8 mouse cellular contexts compared by ENCODE assay signal in the genomic region with DNA sequence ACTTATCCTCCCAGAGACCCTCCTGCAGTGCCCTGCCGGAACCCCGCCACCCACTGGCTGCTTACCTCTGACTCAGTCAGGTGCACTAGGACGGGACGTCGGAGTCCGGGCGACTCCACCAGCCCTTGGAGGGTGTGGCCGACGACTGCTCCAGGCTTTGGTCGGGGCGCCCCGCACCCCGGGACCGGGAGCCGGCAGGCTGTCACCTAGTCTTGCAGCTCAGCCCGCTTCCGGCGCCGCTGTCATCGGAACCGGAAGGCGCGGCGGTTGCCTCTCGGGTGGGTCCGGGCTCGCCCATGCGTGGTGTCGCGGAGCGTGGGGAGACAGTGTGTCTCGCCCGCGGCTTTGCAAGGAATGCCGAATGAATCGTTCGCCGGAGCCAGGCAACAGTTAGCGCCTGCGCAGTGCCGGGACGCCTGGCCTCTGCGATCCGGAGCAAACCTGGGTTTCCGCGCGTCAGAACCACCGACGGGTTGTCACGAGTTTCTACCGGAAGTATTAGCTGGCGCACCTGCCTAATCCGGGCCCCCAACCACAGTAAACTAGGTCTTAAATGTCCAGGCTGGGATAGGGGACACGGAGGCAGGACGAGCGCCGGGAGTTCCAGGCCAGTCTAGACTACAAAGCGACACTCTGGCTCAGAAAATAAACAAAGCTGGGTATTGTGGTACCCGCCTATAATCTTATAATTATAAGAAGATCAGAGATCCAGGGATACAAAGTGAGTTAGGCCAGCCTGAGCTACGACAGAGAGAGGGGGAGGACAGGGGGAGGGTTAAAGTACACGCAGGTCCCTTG. TPM values are rescaled to one million over a fixed set of nuclear protein-coding genes. Genes with fewer than 3 reads are reported as not detected.
DNase-seq lines count a peak whose midpoint lies in the region; ATAC-seq lines count a peak whose summit lies in the region.

Gene Rmnd5b (minus strand): TSS at position 372 of the 798 bp plus-strand sequence.

- H3K36me3 ChIP-seq in megakaryocyte, embryonic 14.5 days (replicated peaks; ENCODE audit: low read length), result peaks cover 22% of the 10 kb centered on the region

- H3K4me1 ChIP-seq in megakaryocyte, embryonic 14.5 days, result peaks cover 68% of the 10 kb centered on the region

- intact Hi-C loops in gastrocnemius, postnatal 14 days (cut with DNase I; ENCODE audit: low total_unique reads), result no loop called here

- peak; percentile 86 to 88 for DNase-seq in adrenal gland, adult 18-20 months (ENCODE audit: low spot score in 2 of 2)
- peak; percentile 86 for DNase-seq in embryo, embryonic 10.5 days (ENCODE audit: low spot score)
- DNase-seq in gastrocnemius, postnatal 14 days, result peak; percentile 91
- peak; percentile 90 to 94 for DNase-seq in left cerebral cortex, adult 9 months (ENCODE audit: low spot score in 2 of 2)
- DNase-seq in right cerebral cortex, postnatal 10 days (ENCODE audit: low spot score in 2 of 2), result peak; percentile 97
- DNase-seq in urinary bladder, postnatal 14 days (ENCODE audit: low spot score), result peak; percentile 91

- H3K9me3 ChIP-seq in megakaryocyte, embryonic 14.5 days, result no peaks in the 10 kb centered on the region

- peak within 1 kb of the TSS; percentile 95 for H3K4me3 ChIP-seq in megakaryocyte, embryonic 14.5 days (replicated peaks)

- ATAC-seq in inflammation-experienced regulatory T-cells, adult 6 months, result peak; percentile 81

- H3K27me3 ChIP-seq in megakaryocyte, embryonic 14.5 days (replicated peaks), result no peaks in the 10 kb centered on the region

RNA-seq across cellular contexts. Expression of gene Rmnd5b, which starts in this region (rescaled TPM):
- 10 to 100 TPM; 30.0 to 47.2 TPM for total RNA-seq in adrenal gland, adult 18-20 months (2021)
- total RNA-seq in gastrocnemius, postnatal 14 days (2021), result 10 to 100 TPM; 11.8 to 13.3 TPM
- polyA plus RNA-seq in inflammation-experienced regulatory T-cells, adult 6 months (2017; shearing (Covaris generic)), result 10 to 100 TPM; 35.7 to 40.3 (median 38.6) TPM
- polyA plus RNA-seq in megakaryocyte, embryonic 14.5 days (2012; ENCODE audit: insufficient read depth, low replicate concordance), result 12.9 and 15.1 TPM in 2 replicates

Comparison
In these comparisons a context has a peak if more than half of its experiments do, and no peak if none do; other contexts are left out.
1. Peak in every context shown above with its lines: DNase-seq, ATAC-seq and H3K4me3 ChIP-seq.